Mouse (Mus musculus): Measurements from ENCODE around the gene Kifc1.
"Not testable (repeated sequence)": the region's sequence is repeated elsewhere in the genome, so short reads cannot be mapped to it uniquely, and the experiment has no call there.

Gene Kifc1

GRCm38 (mm10) chr17:33903911-33904651 lies 13.6 kb upstream of the Kifc1 start:
- in situ Hi-C loops (cut with MboI; ENCODE audit: unreplicated experiment in 2 of 2), result not testable (repeated sequence)

GRCm38 (mm10) chr17:33902491-33902890 lies 12.0 kb upstream of the Kifc1 start:
- in situ Hi-C loops (cut with MboI; ENCODE audit: unreplicated experiment in 2 of 2), result no loop called here

GRCm38 (mm10) chr17:33902079-33902478 lies 11.6 kb upstream of the Kifc1 start:
- in situ Hi-C loops (cut with MboI; ENCODE audit: unreplicated experiment in 2 of 2), result no loop called here

DNA sequence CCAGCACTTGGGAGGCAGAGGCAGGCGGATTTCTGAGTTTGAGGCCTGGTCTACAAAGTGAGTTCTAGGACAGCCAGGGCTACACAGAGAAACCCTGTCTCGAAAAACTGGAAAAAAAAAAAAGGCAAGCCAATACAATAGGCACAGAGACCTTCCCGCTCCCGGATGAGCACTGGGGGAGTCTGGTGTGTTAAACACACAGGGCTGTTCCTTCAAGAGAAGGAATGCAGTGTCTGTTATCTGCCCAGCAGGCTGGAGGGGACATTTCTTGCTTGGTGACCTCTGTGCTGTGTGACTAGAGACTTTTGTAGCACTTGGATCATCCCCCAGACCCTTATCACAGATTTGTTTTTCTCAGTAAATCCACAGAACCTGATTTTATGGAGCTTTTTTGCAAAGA lies 11.2 kb upstream of the Kifc1 start:
- in situ Hi-C loops (cut with MboI; ENCODE audit: unreplicated experiment in 2 of 2), result no loop called here

DNA sequence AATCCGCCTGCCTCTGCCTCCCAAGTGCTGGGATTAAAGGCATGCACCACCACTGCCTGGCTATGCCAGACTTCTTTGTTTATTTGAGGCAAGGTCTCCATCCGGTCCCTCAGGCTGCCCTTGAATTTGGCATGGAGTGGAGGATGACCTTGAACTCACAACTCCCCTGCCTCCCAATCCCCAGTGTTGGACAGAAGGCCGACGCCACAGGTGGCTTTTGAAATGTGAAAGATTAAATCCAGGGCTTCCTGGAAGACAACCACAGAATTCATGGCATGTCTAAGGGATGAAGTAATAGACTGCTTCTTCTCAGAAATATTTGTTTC lies 10.5 kb upstream of the Kifc1 start:
- in situ Hi-C loops (cut with MboI; ENCODE audit: unreplicated experiment in 2 of 2), result no loop called here

- in situ Hi-C loops (cut with MboI; ENCODE audit: unreplicated experiment in 2 of 2), result no loop called here
Measured at GRCm38 (mm10) chr17:33900281-33900988, 10.0 kb upstream of the Kifc1 start.

GRCm38 (mm10) chr17:33899642-33900041 lies 9.2 kb upstream of the Kifc1 start:
- in situ Hi-C loops (cut with MboI; ENCODE audit: unreplicated experiment in 2 of 2), result loop anchor here in 1 of 2 experiments (10.0 kb wide), 1 partner anchor 85 kb away; no protein-coding TSS in a partner anchor

- in situ Hi-C loops (cut with MboI; ENCODE audit: unreplicated experiment in 2 of 2), result loop anchor here in 1 of 2 experiments (10.0 kb wide), 1 partner anchor 87 kb away; no protein-coding TSS in a partner anchor
Measured at GRCm38 (mm10) chr17:33898193-33898592, 7.7 kb upstream of the Kifc1 start.

DNA sequence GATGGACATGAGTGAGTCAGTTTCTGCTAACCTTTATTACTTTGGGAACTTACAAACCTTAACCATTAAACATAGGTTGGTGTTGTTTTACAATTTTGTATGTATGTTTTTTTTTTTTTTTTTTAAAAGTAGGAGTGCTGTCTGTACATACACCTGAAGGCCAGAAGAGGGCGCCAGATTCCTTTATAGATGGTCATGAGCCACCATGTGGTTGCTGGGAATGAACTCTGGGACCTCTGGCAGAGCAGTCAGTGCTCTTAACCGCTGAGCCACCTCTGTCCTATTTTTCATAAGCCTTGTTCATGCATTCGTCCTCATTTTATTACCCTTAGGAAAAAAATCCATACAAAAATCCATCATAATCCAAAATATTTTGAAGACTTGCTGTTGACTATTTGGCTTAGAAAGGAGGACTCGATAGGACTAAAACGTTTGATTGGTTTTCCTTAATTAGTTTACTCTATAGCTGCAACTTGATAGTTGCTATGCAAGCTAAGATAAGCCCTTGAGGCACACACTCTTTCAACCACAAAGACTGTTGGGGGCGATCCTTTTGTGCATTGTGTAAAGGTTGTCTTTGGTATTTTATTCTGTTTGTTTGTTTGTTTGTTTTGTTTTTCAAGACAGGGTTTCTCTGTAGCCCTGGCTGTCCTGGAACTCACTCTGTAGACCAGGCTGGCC lies 6.8 kb upstream of the Kifc1 start:
- in situ Hi-C loops (cut with MboI; ENCODE audit: unreplicated experiment in 2 of 2), result loop anchor here in 1 of 2 experiments (10.0 kb wide), 1 partner anchor 88 kb away; no protein-coding TSS in a partner anchor

DNA sequence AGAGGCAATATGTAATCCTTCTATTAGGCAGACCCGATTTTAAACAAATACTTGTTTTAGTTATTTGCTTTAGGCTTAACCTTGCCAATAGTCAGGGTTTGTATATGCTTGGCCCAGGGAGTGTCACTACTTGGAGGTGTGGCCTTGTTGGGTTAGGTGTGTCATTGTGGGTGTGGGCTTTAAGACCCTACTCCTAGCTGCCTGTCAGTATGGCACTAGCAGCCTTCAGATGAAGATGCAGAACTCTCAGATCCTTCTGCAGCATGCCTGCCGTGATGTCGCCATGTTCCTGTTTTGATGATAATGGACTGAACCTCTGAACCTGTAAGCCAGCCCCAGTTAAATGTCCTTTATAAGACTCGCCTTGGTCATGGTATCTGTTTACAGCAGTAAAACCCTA lies 2.5 kb upstream of the Kifc1 start:
- in situ Hi-C loops (cut with MboI; ENCODE audit: unreplicated experiment in 2 of 2), result loop anchor here (5.0 to 10.0 kb wide), 3 partner anchors 34 to 92 kb away; partner anchors contain the start of gene Rgl2 (in 1 of the 2)

- in situ Hi-C loops (cut with MboI; ENCODE audit: unreplicated experiment in 2 of 2), result loop anchor here (5.0 to 10.0 kb wide), 3 partner anchors 35 to 92 kb away; partner anchors contain the start of gene Rgl2 (in 1 of the 2)
Measured at GRCm38 (mm10) chr17:33892429-33892828, 2.0 kb upstream of the Kifc1 start.

DNA sequence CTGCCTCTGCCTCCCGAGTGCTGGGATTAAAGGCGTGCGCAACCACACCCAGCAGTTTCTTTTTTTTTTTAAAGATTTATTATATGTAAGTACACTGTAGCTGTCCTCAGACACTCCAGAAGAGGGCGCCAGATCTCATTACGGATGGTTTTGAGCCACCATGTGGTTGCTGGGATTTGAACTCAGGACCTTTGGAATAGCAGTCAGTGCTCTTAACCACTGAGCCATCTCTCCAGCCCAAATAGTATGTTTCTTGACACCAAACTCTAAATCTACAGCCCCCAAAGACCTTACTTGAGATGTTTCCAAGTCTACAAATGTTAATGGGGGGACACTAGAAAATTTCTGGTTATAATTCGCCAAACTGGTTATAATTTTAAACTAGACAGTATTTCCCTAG lies 1.4 kb upstream of the Kifc1 start:
- in situ Hi-C loops (cut with MboI; ENCODE audit: unreplicated experiment in 2 of 2), result loop anchor here (5.0 to 10.0 kb wide), 3 partner anchors 35 to 93 kb away; partner anchors contain the start of gene Rgl2 (in 1 of the 2)

- in situ Hi-C loops (cut with MboI; ENCODE audit: unreplicated experiment in 2 of 2), result loop anchor here (5.0 to 10.0 kb wide), 3 partner anchors 36 to 93 kb away; partner anchors contain the start of gene Rgl2 (in 1 of the 2)
Measured at GRCm38 (mm10) chr17:33891357-33891756, 896 bp upstream of the Kifc1 start.

DNA sequence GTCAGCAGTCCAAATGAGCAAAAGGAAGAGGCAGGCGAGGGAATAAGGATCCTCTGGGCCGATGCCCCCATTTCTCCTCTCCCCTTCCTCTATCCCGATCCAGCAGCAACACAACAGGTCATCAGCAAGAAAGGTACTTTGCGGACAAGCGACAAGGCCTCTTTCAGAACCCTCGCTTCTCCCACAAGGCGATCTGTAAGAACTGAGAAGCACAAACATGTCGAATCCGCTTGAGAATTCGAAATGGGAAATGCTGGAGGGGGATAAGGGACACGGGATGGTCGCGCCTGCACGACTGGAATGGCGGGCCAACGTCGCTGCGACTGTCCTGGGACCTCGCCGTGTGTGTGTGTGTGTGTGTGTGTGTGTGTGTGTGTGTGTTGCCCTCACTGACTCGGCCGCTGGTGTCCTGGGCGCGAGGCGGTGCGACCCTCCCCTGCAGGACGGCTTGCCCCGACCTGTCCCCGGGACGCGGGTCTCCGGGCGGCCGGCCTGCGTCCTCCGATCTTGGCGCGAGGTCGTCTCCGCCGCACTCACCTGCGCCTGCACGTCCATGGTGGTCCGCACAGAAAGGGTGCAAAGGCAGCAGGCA lies 424 bp downstream of the Kifc1 start:
- in situ Hi-C loops (cut with MboI; ENCODE audit: unreplicated experiment in 2 of 2), result loop anchor here (5.0 to 10.0 kb wide), 3 partner anchors 37 to 95 kb away; partner anchors contain the start of gene Rgl2 (in 1 of the 2)

GRCm38 (mm10) chr17:33888230-33888629 lies 2.2 kb downstream of the Kifc1 start:
- in situ Hi-C loops (cut with MboI; ENCODE audit: unreplicated experiment in 2 of 2), result not testable (repeated sequence)

- in situ Hi-C loops (cut with MboI; ENCODE audit: unreplicated experiment in 2 of 2), result not testable (repeated sequence)
Measured at GRCm38 (mm10) chr17:33887802-33888201, 2.7 kb downstream of the Kifc1 start.

GRCm38 (mm10) chr17:33884320-33884719 lies 6.1 kb downstream of the Kifc1 start:
- in situ Hi-C loops (cut with MboI; ENCODE audit: unreplicated experiment in 2 of 2), result not testable (repeated sequence)

DNA sequence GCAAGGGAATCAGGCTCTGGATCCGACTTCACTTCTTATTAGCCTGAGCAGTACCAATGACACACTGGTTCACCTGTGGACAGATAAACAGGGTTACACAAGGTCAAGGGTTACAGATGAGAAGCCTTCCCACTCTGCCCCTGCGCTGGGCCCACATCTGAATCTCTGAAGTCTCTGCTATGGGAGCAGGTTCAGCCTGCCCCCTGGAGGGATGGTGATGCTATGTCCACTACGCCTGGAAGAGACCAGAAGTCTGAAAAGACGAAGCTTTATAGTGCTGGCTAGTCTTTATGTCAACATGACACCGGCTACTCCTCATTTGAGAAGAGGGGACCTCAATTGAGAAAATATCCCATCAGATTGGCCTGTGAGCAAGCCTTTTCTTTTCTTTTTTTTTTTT lies 14.7 kb downstream of the Kifc1 start:
- in situ Hi-C loops (cut with MboI; ENCODE audit: unreplicated experiment in 2 of 2), result not testable (repeated sequence)

- in situ Hi-C loops (cut with MboI; ENCODE audit: unreplicated experiment in 2 of 2), result loop anchor here in 1 of 2 experiments (25.0 kb wide), 1 partner anchor 538 kb away; no protein-coding TSS in a partner anchor
Measured at GRCm38 (mm10) chr17:33874411-33874810, 16.1 kb downstream of the Kifc1 start.

- in situ Hi-C loops (cut with MboI; ENCODE audit: unreplicated experiment in 2 of 2), result loop anchor here in 1 of 2 experiments (25.0 kb wide), 1 partner anchor 539 kb away; no protein-coding TSS in a partner anchor
Measured at GRCm38 (mm10) chr17:33873537-33873936, 16.9 kb downstream of the Kifc1 start, which contains the start of gene Gm7029. Gene Gm7029 (plus strand): TSS chr17:33873837.
